Mouse (Mus musculus) olfactory bulb, adult 2 months (tissue): ENCODE data around the gene Mrpl17.

Experiments used
- CTCF ChIP-seq: fragments of 200-500 bp; IDR thresholded peaks from 2 replicates; pipeline ENCODE4 v1.5.1; 2012; ENCODE audit warnings: low read depth, mild to moderate bottlenecking, low read length, moderate library complexity; ENCODE audit not compliant: insufficient read depth
- POLR2A ChIP-seq: fragments of 200-500 bp; IDR thresholded peaks from 2 replicates; pipeline ENCODE4 v1.6.1; 2012; ENCODE audit warnings: mild to moderate bottlenecking, low read depth, low read length, moderate library complexity; ENCODE audit not compliant: insufficient read depth

DNA sequence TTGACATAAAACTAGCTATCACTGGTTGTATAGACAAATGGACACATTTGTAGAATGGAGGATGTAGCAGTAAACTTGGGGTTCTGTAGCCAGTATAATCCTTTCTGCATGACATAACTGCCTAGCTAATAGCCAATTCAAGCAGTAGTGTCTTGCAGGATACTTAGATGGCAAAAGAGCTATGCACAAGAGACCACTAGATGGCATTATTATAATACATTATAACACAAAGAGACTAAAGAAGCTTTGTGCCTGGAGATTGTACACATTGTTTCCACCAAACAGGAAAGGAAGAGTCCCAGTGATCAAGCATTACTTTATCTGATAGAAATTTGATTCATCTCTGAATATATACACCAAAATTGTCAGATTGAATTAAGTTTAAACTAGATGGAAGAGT, 5.8 kb upstream of the Mrpl17 start:
- TF ChIP-seq CTCF (no peak), POLR2A (no peak)
